Mouse (Mus musculus) adrenal gland, adult 2 months (tissue): ENCODE results near the gene Ckap5. TPM values are rescaled to one million over a fixed set of nuclear protein-coding genes. Genes with fewer than 3 reads are reported as not detected.
A peak's percentile ranks its signal among the peaks of the same experiment; 100 is the strongest.
"Not testable (repeated sequence)": the region's sequence is repeated elsewhere in the genome, so short reads cannot be mapped to it uniquely, and the experiment has no call there.

Experiments used
- DNase-seq: peaks from one replicate; pipeline ENCODE4 v3.0.0; 2021
- long read RNA-seq: library from polyadenylated mRNA; stranded (forward); transcript quantifications from one replicate; pipeline ENCODE4 v2.0.0, GENCODE M21; 2021
- polyA plus RNA-seq: library from polyadenylated mRNA; depleted of rRNA; stranded (reverse); fragments of >200 nt; gene quantifications from 2 replicates; pipeline ENCODE4 v1.2.3, GENCODE M21; 2012; rRNA removed
- total RNA-seq, 2 experiments: library from RNA; stranded (reverse); gene quantifications; 2 replicates each; pipeline ENCODE4 v1.2.3; 2021

The Ckap5 gene
- total RNA-seq = 10 to 100 TPM; 36.6 to 40.3 TPM
- polyA plus RNA-seq = 2.3 and 2.9 TPM in 2 replicates
- long read RNA-seq, full-length matches to known transcripts = 10 of 12 reads
- long read RNA-seq, partial matches to known transcripts = 1 of 12 reads
- long read RNA-seq, other reads (novel, unspliced or antisense) = 1 of 12 reads

DNA sequence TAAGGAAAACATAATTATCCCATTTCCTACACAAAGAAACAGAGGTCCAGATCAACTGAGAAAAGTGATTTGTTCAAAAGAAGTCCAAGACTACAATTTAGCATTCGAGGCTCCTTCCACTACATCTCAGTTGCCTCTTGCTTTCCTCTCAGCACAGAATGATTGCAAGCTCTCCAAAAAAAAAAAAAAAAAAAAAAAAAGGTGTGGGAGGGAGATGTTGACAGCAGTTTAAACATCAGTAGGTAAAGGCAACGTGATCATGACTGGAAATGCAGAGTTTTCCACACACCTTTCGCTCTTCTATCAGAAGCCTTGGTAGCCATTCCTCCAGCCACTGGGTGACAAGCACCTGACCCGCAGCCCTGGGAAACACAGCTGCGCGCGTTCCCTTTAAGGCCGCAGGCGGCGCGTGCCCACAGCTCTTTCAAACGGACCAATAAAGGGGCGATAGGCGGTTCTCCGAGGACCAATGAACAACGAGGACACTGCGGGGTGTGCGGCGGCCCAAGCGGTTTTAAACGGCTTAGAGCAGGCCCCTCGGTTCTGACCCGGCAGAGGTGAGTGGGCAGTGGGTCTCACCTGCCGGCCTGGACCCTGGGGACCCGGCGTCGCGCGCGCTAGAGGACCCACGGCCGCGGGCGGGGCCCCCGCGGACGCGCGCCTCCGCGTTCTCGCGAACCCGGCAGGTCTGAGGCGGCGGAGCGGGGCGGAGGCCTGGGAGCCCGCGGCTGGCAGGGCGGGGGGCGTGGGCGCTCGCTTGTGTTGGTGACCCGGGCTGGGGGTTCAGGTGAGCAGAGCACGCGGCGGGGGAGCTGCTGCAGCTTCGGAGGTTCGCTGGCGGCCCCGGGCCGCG, at the start of gene Ckap5:
TSS of gene Ckap5 (plus strand) at position 469 of the 853 bp plus-strand sequence.
- DNase-seq = peak; percentile 95

DNA sequence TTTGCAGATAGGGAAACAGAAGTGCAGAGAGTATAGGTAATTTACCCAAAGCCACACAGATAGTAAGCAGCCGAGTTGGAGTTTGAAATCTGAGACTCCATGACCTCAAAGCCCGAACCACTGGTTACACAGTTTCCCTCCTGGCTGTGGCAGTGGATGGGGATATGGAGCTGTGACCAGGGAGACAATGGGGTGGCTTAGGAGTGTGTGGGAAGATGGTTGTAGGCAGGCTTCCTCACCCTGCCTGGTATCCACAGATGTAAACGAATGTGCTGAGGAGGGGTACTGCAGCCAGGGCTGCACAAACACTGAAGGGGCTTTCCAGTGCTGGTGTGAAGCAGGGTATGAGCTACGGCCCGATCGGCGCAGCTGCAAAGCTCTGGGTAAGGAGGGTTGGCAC, 49.7 kb upstream of the Ckap5 start:
- no peak for DNase-seq

DNA sequence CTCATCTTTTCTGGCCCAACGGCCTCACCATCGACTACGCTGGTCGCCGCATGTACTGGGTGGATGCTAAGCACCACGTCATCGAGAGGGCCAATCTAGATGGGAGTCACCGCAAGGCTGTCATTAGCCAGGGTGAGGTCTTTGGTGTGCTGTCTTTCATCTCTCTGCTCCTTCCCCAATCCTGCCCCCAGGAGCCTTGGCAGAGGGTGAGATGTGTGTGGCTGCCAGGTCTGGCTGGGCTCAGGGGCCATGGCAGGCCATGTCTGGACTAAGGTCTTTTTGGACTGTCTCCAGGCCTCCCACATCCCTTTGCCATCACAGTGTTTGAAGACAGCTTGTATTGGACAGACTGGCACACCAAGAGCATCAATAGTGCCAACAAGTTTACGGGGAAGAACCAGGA, 46.2 kb upstream of the Ckap5 start:
- DNase-seq = no peak

DNA sequence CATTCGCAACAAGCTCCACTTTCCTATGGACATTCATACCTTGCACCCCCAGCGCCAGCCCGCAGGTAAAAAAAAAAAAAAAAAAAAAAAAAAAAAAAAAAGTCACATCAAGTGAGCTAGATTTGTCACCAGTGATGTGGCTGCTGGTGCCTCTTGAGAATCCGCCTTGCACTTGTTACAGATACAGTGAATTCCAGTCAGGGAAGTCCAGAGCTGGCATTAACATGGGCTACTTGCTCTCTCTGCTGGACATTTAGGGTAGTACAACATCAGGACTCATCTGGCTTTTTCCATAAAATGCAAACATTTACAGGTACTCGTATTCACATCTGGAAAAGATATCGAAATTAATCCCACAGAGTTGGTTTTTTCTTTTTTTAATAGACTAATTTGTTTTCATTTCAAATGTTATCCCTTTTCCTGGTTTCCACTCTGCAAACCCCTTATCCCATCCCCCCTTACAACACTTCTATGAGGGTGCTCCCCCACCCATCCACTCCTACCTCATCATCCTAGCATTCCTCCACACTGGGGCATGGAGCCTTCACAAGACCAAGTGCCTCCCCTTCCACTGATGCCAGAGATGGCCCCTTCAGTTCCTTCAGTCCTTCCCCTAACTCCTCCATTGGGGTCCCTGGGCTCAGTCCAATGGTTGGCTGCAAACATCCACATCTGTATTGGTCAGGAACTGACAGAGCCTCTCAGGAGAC, 45.6 kb upstream of the Ckap5 start:
- peak; percentile 42 for DNase-seq

DNA sequence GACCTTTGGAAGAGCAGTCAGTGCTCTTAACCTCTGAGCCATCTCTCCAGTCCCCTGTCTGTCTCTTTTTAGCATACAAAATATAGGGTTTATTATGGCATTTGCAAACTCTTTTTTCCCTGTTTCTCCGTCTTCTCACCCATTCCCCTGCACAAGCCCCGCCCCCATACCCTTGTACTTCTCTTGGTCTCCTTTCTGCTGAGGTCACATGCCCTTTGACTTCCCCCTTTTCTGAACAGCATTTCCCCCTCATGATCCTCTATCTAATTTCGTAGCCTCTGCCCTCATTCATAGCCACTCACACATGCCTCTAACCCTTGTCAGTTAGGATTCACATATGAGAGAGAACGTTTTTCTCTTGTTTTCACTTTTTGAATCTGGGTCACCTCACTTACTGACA, 41.9 kb upstream of the Ckap5 start:
- no peak for DNase-seq

DNA sequence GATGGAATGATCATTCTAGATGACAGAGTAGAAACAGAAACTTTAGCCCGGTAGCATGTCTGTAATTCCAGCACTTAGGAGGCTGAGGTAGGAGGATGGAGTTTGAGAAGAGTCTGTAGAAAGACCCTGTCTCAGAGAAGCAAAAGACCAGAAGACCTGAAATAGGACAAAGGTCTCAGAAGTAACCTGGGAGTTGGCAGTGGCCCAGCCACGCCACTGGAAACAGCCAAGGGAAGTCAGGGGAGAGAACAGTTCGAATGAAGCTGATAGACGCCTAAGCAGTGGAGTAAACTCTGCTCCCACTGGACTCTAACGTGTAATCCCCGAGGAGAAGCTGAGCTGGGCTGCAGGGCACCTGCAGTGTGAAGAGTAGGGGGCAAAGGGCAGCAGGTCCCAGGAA, 41.3 kb upstream of the Ckap5 start:
- no peak for DNase-seq

DNA sequence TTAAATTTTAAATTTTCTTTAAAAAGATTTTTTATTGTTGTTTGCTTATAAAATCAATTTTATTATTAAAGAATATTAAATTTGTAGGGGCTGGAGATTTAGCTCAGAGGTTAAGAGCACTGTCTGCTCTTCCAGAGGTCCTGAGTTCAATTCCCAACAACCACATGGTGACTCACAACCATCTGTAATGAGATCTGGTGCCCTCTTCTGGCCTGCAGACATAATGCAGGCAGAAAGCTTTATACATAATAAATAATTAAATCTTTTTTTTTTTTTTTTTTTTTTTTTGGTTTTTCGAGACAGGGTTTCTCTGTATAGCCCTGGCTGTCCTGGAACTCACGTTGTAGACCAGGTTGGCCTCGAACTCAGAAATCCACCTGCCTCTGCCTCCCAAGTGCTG, 39.3 kb upstream of the Ckap5 start:
- not testable (repeated sequence) for DNase-seq

DNA sequence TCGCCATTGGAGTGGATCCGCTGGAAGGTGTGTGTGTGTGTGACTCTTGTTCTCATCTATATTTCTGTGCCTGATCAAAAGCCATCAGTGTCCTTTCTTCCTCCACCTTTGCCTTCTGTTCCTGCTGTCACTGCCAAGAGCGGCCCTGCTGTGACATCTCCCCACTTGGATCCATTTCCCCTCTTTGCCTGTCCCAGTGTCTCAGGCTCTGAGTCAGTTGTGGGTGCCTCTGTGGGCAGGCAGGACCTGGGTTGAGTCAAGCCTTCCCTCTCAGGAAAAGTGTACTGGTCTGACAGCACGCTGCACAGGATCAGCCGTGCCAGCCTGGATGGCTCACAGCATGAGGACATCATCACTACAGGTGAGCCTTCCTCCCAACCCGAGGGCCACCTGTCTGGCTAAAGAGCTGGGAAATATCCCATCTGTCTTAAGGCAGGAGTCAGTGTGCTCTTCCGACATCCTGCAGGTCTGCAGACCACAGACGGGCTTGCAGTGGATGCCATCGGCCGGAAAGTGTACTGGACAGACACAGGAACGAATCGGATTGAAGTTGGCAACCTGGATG, 34.4 kb upstream of the Ckap5 start:
- no peak for DNase-seq

DNA sequence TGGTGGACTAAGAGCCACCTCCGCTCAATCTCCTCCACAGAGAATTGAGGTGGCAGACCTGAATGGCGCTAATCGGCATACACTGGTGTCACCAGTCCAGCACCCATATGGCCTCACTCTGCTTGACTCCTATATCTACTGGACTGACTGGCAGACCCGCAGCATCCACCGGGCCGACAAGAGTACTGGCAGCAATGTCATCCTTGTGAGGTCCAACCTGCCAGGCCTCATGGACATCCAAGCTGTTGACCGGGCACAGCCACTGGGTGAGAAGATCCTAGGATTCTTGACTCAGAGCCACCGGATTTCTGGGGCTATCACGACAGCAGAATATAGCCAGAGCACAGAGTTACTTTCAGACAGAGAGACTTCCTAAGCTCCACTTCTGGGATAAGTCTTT, 32.6 kb upstream of the Ckap5 start:
- DNase-seq = no peak

DNA sequence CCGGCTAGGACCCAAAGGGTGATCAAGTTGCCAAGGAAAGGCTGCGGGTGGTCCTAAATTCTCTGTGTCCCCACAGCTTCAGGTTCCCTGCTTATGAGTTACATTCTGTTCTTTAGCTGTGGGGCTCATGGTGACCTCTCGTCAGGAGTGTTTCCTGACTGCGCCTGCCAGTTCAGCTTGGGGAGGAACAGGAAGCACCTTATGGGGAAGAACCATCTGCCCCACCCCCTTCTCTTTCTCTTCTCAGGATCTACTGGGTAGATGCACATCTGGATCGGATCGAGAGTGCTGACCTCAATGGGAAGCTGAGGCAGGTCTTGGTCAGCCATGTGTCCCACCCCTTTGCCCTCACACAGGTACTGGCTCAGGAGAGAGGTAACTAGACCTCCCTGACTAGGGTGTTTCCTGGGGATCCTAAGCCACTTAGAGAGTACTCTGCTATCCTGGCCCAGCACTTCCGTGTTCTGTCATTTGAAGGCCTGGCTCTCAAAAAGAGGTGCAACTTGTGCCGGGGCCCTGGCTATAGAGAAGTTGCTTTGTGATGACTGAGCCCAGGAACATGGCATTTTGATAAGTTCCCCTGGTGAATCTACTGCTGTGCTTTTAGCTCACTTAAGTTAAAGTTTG, 28.4 kb upstream of the Ckap5 start:
- no peak for DNase-seq

DNA sequence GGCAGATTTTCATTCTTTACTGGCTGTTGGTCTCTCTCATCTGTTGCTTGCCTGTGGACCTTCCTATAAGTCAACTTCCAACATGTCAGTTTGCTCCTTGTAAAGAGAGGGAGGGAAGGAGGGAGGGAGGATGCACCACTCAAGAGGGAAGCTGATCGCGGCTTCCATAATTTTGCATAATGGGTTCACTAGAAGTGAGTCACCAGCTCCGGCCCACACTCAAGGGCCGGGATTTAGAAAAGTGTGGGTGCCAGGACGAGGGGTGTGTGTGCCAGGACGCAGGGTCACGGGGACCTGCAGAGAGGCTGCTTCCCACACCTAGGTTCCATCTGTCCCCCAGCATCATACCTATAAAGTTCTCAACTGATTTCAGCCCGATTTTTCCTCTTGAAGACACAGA, 18.5 kb upstream of the Ckap5 start:
- no peak for DNase-seq

DNA sequence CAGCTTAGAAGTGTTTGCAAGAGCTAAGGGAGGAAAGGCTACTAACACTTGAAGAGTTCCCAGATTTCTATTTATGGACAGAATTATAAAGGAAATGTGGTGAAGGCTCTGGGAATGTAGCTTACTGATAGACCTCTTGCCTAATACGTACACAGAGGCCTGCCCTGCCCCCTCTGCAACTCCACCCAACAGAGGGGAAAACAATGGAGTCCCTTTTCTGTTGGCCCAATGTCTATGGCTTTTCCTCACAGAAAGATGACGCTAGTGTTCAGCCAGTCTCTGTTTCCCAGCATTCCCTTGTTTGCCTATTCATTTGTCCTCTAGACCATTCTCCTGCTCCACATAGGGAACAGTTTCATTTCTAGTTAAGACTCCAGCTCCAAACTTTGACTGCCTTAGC, 9.4 kb upstream of the Ckap5 start:
- no peak for DNase-seq

DNA sequence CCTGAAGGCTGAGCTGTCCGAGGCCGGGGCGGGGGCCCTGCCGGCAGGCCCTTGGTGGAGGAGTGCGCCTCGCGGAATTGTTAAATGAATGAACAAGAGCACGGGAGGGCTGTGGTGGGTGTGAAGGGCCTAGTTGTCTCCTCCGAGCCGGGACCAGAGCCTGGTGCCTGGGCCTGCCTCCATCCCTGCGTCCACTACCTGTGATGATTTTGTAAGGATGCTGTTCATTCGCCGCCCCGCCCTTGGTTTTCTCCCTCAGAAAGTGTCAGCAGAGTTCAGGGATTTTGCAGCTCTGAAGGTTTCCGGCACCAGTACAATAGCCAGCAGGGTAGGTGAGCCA, 555 bp downstream of the Ckap5 start:
- no peak for DNase-seq

DNA sequence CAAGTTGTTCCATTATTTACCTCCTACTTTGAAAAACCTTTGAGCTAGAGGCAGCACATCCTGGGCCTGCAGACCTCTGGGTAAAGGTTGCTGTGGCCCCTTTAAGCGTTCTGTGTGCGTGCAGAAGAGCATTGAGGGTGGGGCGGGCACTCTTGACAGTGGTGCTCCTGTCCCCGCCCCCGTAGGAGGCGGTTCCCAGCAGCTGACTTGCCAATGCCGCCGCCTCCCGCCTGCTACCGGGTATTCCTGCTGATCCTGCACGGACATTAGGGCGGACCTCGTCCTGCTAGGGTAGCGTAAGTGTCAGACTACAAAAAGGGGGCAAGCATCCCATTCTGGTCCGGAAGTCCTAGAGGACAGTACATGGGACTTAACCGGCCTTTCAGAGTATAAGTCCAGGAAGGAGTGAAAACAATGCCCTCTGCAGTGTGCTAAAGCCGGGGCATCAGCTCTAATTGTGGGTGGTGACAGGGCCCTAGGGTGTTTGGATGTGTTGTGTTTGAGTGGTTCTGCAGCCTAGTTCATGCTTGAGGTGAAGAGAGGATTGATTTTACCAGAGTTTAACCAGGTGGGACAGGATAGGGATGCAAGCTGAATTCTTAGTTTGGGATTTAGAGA, 11.1 kb downstream of the Ckap5 start:
- DNase-seq = peak; percentile 95

DNA sequence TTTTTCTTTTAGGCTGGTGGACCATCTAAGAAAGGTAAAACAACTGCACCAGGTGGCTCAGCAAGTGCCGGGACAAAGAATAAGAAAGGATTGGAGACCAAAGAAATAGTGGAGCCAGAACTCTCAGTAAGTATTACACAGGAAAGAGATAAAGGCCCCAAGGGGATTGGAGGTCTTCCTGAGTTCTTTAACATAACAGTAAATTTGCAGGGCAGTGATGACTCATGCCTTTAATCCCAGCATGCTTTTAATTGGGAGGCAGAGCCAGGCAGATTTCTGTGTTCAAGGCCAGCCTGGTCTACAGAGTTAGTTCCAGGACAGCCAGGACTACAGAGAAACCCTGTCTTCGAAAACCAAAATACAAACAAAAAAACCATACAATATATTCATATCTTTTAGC, 41.6 kb downstream of the Ckap5 start:
- DNase-seq = no peak

DNA sequence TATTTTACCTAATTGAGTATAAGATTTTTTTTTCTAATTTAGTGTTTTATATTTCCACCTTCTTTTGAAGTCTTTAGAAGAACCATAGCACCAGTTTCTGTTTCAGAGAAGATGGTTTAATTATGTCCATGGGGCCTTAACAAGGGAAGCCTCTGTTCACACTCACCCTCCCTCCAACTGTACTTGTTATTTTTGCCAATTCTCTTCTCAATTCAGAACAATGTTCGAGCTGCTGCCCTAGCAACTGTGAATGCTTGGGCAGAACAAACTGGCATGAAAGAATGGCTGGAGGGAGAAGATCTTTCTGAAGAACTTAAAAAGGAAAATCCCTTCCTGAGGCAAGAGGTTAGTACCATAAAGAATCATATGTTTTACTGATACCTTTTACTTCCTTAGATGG, 54.3 kb downstream of the Ckap5 start:
- no peak for DNase-seq

DNA sequence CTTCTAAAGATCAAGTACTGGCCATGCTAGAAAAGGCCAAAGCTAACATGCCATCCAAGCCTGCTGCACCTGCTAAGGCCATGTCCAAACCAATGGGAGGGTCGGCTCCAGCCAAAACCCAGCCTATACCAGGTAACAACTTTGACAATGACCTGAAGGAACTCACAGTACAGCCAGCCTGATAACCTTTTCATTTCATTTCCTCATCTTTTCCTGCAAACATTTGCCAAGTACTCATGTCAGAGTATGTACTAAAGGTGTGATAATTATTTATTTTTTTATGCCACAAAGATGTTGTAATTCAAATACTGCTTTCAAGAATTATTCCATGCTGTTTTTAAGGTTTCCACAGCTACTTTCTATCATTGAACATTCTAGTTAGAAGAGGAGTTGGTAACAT, 59.7 kb downstream of the Ckap5 start:
- no peak for DNase-seq

DNA sequence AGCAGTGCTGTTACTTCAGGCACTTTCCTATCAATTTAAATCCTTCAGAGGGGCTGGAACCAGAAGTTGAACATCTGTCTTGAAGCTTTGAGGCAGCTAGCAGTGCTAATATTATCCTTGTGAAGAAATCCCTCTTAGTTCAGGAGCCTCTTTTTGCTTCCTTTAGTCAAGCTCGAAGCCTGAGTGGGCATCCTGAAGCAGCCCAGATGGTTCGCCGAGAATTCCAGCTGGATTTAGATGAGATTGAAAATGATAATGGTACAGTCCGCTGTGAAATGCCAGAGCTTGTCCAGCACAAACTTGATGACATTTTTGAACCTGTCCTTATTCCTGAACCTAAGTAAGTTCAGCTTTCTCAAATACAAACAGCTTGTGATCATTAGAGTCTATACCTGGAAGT, 73.9 kb downstream of the Ckap5 start:
- DNase-seq = no peak

DNA sequence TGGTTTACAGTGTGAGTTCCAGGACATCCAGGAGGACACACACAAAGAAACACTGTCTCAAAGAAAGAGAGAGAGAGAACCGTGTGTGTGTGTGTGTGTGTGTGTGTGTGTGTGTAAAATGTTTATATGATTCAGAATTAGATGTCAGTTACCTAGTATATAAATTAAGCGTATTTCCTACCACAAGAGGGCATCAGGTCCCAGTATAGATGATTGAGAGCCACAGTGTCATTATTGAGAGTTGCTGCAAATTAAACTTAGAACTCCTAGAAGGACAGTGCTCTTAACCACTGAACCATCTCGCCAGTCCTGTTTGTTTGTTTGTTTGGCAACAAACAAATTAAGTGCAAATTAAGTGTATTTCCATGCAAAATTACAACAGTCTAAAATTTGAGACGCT, 75.8 kb downstream of the Ckap5 start:
- no peak for DNase-seq

DNA sequence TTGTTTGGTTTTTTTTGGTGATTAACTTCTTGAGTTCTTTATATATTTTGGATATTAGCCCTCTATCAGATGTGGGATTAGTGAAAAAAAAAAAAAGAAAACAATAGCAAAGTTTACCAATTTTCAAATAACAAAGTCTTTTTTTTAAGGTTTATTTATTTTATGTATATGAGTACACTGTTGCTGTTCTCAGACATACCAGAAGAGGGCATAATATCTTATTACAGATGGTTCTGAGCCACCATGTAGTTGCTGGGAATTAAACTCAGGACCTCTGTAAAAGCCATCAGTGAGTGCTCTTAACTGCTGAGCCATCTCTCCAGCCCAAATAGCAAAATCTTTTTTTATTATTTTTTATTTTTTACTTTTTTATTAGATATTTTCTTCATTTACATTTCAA, 82.8 kb downstream of the Ckap5 start:
- not testable (repeated sequence) for DNase-seq

DNA sequence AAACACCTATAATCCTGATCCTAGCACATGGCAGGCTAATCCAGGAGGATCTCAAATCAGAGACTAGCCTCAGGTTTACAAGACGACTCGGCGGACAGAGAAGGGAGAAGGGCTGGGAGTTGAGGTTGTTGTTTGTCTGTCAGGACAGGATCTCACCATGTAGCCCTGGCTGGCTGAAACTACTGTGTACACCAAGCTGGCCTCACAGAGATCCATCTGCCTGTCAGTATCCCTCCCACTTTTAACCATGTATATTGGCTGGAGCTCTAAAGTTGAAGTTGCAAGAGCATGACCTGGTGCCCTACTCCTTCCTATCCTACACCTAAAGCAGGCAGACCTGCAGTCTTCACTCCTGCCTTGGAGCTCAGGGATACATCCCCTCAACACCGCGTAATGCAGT, 95.8 kb downstream of the Ckap5 start:
- DNase-seq = no peak

DNA sequence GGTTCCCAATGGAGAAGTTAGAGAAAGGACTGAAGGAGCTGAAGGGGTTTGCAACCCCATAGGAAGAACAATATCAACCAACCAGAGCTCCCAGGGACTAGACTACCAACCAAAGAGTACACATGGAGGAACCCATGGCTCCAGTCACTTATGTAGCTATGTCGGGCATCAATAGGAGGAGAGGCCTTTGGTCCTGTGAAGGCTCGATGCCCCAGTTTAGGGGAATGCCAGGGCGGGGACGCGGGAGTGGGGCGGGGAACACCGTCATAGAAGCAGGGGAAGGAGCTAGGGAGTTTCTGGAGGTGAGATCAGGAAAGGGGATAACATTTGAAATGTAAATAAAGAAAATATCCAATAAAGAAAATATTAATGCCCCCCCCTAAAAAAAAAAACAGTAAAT, 96.8 kb downstream of the Ckap5 start:
- not testable (repeated sequence) for DNase-seq
